Mouse (Mus musculus) liver, embryonic 13.5 days (tissue): ENCODE results near the gene Fgr. TPM values are rescaled to one million over a fixed set of nuclear protein-coding genes. Genes with fewer than 3 reads are reported as not detected.
"Not testable (repeated sequence)": the region's sequence is repeated elsewhere in the genome, so short reads cannot be mapped to it uniquely, and the experiment has no call there.

Experiments
- ATAC-seq: fragments of 200-750 bp; cut with Nextera tagmentation; 2 replicates; pipeline ENCODE4 v1.8.0; 2017; ENCODE audit warnings: low read depth, mild to moderate bottlenecking, moderate number of reproducible peaks, moderate library complexity
- DNase-seq: peaks from one replicate; pipeline ENCODE4 v3.0.0; 2022
- H3K27ac ChIP-seq: fragments of 300-500 bp; sonication (generic); 2 replicates; pipeline ENCODE4 v1.5.1; 2015; ENCODE audit warnings: moderate library complexity, mild to moderate bottlenecking, inconsistent platforms
- H3K27me3 ChIP-seq: fragments of 300-500 bp; sonication (generic); 2 replicates; pipeline ENCODE4 v1.6.1; 2015; ENCODE audit warnings: mild to moderate bottlenecking, inconsistent platforms
- H3K36me3 ChIP-seq: fragments of 300-500 bp; sonication (generic); 2 replicates; pipeline ENCODE4 v1.6.1; 2015; ENCODE audit warnings: mild to moderate bottlenecking, inconsistent platforms
- H3K4me1 ChIP-seq: fragments of 300-500 bp; sonication (generic); replicated peaks from 2 replicates; pipeline ENCODE4 v1.6.1; 2015; ENCODE audit warnings: inconsistent platforms
- H3K4me2 ChIP-seq: fragments of 300-500 bp; sonication (generic); 2 replicates; pipeline ENCODE4 v1.6.1; 2015; ENCODE audit warnings: inconsistent platforms, mild to moderate bottlenecking, moderate library complexity
- H3K4me3 ChIP-seq: fragments of 300-500 bp; sonication (generic); replicated peaks from 2 replicates; pipeline ENCODE4 v1.5.1; 2015; ENCODE audit warnings: mild to moderate bottlenecking, inconsistent platforms
- H3K9ac ChIP-seq: fragments of 300-500 bp; sonication (generic); 2 replicates; pipeline ENCODE4 v1.6.1; 2015; ENCODE audit warnings: mild to moderate bottlenecking, inconsistent platforms
- H3K9me3 ChIP-seq: fragments of 300-500 bp; sonication (generic); replicated peaks from 2 replicates; pipeline ENCODE4 v1.6.1; 2016; ENCODE audit warnings: inconsistent platforms
- WGBS: fragments of 180-500 bp; shearing (Covaris S2); methylation state at CpG from one replicate; pipeline ENCODE4 v1.1.7; 2015; ENCODE audit not compliant: insufficient replicate concordance; 5-methylcytosine and 5-hydroxymethylcytosine counted together
- polyA plus RNA-seq: library from polyadenylated mRNA; unstranded; fragments of >200 nt; fragmentation: Nextera tagmentation; extraction: Ambion mirVana; gene quantifications from 2 replicates; pipeline ENCODE4 v1.2.1, GENCODE M21; 2015

The Fgr gene
- polyA plus RNA-seq, 1 experiment from 2014 or later = 0.47 TPM

GRCm38 (mm10) chr4:132997469-132998237 is 23.8 kb downstream of the Fgr start:
- WGBS = 47% methylated on average over 14 of the region's 14 CpGs
- no peak for ATAC-seq
- H3K27ac ChIP-seq = no peak overlapping the region

GRCm38 (mm10) chr4:133002896-133003295 is 29.0 kb downstream of the Fgr start:
- WGBS = 66% methylated on average over 10 of the region's 10 CpGs
- no peak overlapping the region for H3K4me3 ChIP-seq
- H3K27me3 ChIP-seq = no peaks in the 10 kb centered on the region
- peaks cover 25% of the 10 kb centered on the region for H3K4me1 ChIP-seq
- H3K36me3 ChIP-seq = no peaks in the 10 kb centered on the region
- H3K4me2 ChIP-seq = no peak overlapping the region
- ATAC-seq = no peak
- H3K9me3 ChIP-seq = no peaks in the 10 kb centered on the region
- DNase-seq = no peak
- no peak overlapping the region for H3K27ac ChIP-seq
- no peak overlapping the region for H3K9ac ChIP-seq

More at GRCm38 (mm10) chr4:132997469-132998237, 23.8 kb downstream of the Fgr start:
- Histone ChIP-seq H3K9me3 (no peaks in the 10 kb centered on the region), H3K27me3 (no peaks in the 10 kb centered on the region), H3K9ac (no peak overlapping the region), H3K4me2 (no peak overlapping the region), H3K4me3 (no peak overlapping the region), H3K36me3 (no peaks in the 10 kb centered on the region), H3K4me1 (0 out of 2 replicates have a peak, but pooled peaks cover 11% of the 10 kb centered on the region)
- no peak for DNase-seq

GRCm38 (mm10) chr4:133003316-133004018 is 29.6 kb downstream of the Fgr start:
- no peaks in the 10 kb centered on the region for H3K9me3 ChIP-seq
- H3K36me3 ChIP-seq = no peaks in the 10 kb centered on the region
- ATAC-seq (no peak), DNase-seq (no peak)
- no peak overlapping the region for H3K4me3 ChIP-seq
- H3K27me3 ChIP-seq = no peaks in the 10 kb centered on the region
- H3K27ac ChIP-seq = no peak overlapping the region
- peaks cover 30% of the 10 kb centered on the region for H3K4me1 ChIP-seq
- 38% methylated on average over 21 of the region's 21 CpGs for WGBS
- no peak overlapping the region for H3K4me2 ChIP-seq
- H3K9ac ChIP-seq = no peak overlapping the region

GRCm38 (mm10) chr4:133005233-133005632 is 31.3 kb downstream of the Fgr start:
- Histone ChIP-seq H3K27ac (no peak overlapping the region), H3K27me3 (peaks cover 11% of the 10 kb centered on the region), H3K36me3 (no peaks in the 10 kb centered on the region), H3K4me2 (no peak overlapping the region), H3K4me3 (no peak overlapping the region), H3K4me1 (peaks cover 46% of the 10 kb centered on the region), H3K9me3 (no peaks in the 10 kb centered on the region), H3K9ac (no peak overlapping the region)
- DNase-seq (peak; percentile 59), ATAC-seq (no peak)
- 4% methylated on average over 3 of the region's 3 CpGs for WGBS

GRCm38 (mm10) chr4:133005885-133006451 is 32.1 kb downstream of the Fgr start:
- ATAC-seq, DNase-seq, H3K9me3 ChIP-seq, H3K4me2 ChIP-seq, H3K9ac ChIP-seq, H3K36me3 ChIP-seq, H3K4me3 ChIP-seq, H3K27ac ChIP-seq: not testable (repeated sequence)
- H3K27me3 ChIP-seq = peaks cover 18% of the 10 kb centered on the region
- H3K4me1 ChIP-seq = peaks cover 53% of the 10 kb centered on the region
- WGBS = 49% methylated on average over 6 of the region's 6 CpGs

- Histone ChIP-seq H3K4me1 (peaks cover 62% of the 10 kb centered on the region), H3K36me3 (no peaks in the 10 kb centered on the region), H3K27me3 (peaks cover 36% of the 10 kb centered on the region), H3K9ac (peak overlapping the region; percentile 18; the same call in 1 of the 2 replicates), H3K9me3 (no peaks in the 10 kb centered on the region), H3K27ac (peak overlapping the region; percentile 50), H3K4me2 (peak overlapping the region; percentile 33), H3K4me3 (peak overlapping the region; percentile 25)
- 23% methylated on average over 15 of the region's 15 CpGs for WGBS
- ATAC-seq = peak; percentile 57
- DNase-seq = peak; percentile 53
Observed at GRCm38 (mm10) chr4:133007513-133008380, 33.9 kb downstream of the Fgr start.

DNA sequence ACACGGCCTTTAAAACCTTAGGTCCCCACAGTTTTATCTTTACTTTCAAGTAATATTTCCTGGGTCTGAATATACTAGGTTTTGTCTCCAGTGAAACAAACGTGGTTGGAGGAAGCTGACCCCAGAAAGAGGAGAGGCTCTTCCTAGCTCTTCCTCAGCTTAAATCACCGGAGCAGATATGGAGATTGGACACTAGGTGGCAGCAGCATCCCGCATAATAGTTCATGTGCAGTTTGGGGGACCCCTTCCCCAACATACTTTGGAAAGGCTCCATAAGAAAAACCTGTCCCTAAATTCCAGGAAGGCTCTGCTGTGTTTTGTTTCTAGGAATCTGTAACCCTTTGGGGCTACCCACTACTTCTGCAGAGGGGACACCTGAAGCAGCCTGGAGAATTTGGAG is 35.2 kb downstream of the Fgr start:
- H3K4me1 ChIP-seq = peaks cover 67% of the 10 kb centered on the region
- H3K27ac ChIP-seq = no peak overlapping the region
- WGBS = 0% methylated on average over 4 of the region's 4 CpGs
- peak; percentile 27 for DNase-seq
- H3K27me3 ChIP-seq = peaks cover 47% of the 10 kb centered on the region
- H3K4me2 ChIP-seq = no peak overlapping the region
- H3K4me3 ChIP-seq = no peak overlapping the region
- no peak for ATAC-seq
- H3K9me3 ChIP-seq = no peaks in the 10 kb centered on the region
- H3K36me3 ChIP-seq = no peaks in the 10 kb centered on the region
- H3K9ac ChIP-seq = no peak overlapping the region

GRCm38 (mm10) chr4:133009676-133010075 is 35.8 kb downstream of the Fgr start:
- H3K4me3 ChIP-seq = no peak overlapping the region
- H3K4me2 ChIP-seq = no peak overlapping the region
- no peak for ATAC-seq
- peaks cover 72% of the 10 kb centered on the region for H3K4me1 ChIP-seq
- H3K27me3 ChIP-seq = peaks cover 49% of the 10 kb centered on the region
- no peaks in the 10 kb centered on the region for H3K9me3 ChIP-seq
- H3K36me3 ChIP-seq = no peaks in the 10 kb centered on the region
- no peak overlapping the region for H3K27ac ChIP-seq
- WGBS = 42% methylated on average over 5 of the region's 5 CpGs
- no peak for DNase-seq
- no peak overlapping the region for H3K9ac ChIP-seq

GRCm38 (mm10) chr4:133010611-133011010 is 36.7 kb downstream of the Fgr start:
- H3K4me1 ChIP-seq = peaks cover 81% of the 10 kb centered on the region

DNA sequence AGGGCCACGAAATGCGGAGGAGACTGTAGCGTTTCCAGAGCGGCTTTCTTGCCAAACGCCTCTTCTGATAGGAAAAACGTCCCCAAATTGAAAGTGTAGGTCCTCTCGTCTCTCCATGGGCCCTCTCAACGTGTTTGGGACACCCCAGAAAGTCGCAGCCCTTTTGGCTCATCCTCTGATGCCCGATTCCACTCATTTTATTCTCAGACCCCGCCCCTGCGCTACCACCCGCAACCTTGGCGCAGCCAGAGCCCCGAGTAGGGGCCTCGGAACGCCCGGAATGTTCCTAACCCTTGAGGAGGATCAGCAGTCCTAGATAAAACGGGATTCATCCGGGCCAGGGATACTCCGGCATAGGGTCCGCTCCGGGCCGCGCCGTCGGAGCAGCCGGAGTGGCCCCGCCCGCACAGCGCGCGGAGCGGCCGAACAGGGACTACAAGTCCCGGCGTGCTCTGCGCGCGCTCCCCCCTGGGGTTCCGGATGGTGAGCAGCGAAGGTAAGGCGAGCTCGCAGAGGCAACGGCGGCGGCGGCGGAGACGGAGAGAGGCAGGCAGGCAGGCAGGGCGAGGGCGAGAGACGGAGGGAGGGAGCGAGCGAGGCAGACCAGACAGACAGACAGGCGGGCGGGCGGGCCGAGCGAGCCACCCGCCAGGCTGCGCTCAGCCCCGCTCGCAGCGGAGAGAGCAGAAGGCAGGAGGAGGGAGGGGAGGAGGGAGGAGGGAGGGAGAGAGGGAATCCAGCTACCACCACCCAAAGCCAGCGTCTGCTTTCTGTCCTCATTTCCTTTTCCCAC is 37.3 kb downstream of the Fgr start, which contains the start of gene Ahdc1:
Ahdc1 (plus strand) TSS at position 233 of the 793 bp plus-strand sequence.
- Histone ChIP-seq H3K9me3 (no peaks in the 10 kb centered on the region), H3K4me1 (peaks cover 87% of the 10 kb centered on the region), H3K36me3 (no peaks in the 10 kb centered on the region), H3K9ac (peak within 1 kb of the TSS; percentile 80), H3K27ac (peak within 1 kb of the TSS; percentile 77), H3K4me2 (peak within 1 kb of the TSS; percentile 96), H3K4me3 (peak within 1 kb of the TSS; percentile 69), H3K27me3 (peaks cover 49% of the 10 kb centered on the region)
- ATAC-seq = peak; percentile 80
- WGBS = under 1% methylated on average over 66 of the region's 66 CpGs
- DNase-seq = peak; percentile 81

More at GRCm38 (mm10) chr4:133010611-133011010, 36.7 kb downstream of the Fgr start:
- ATAC-seq (no peak), DNase-seq (no peak)
- Histone ChIP-seq H3K36me3 (no peaks in the 10 kb centered on the region), H3K27me3 (peaks cover 49% of the 10 kb centered on the region), H3K27ac (no peak overlapping the region), H3K9me3 (no peaks in the 10 kb centered on the region), H3K9ac (peak overlapping the region; percentile 80), H3K4me3 (peak overlapping the region; percentile 69), H3K4me2 (peak overlapping the region; percentile 96)
- 3% methylated on average over 17 of the region's 17 CpGs for WGBS
